11 mouse cellular contexts compared by ENCODE assay signal in the genomic region with DNA sequence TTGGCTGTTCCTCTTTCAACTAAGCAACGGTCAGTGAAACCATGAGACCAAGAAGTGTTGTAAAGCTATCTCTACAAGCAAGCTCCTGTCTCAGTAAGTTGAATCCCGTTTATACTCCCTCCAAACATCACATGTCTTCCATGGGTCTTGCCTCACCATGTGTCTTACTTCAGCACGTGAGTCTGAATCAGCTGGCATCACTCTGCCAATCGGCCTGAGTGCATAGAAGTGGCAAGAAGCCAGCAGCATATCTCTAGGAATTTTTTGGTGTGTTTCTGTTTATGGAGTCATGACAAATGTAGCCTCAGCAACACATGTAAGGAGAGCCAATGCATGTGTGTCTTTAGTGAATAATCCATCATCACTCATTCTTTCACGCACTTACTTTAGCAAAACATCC. TPM values are rescaled to one million over a fixed set of nuclear protein-coding genes. Genes with fewer than 3 reads are reported as not detected.
"Had no signal": no experiment of that assay in that cellular context is flagged by ENCODE, and none has a peak within 500 bp of the region (broad histone marks: within the 10 kb centered on the region; RNA-seq: fewer than 3 reads in every experiment).

No protein-coding gene starts in this region.

- DNase-seq: kidney, adult 8-10 months; kidney, postnatal 25 days; midbrain, embryonic 14.5 days; spleen, adult 18-20 months; thymus, adult 2 months; thymus, postnatal 25 days had no signal

RNA-seq across cellular contexts. Expression of a gene that starts 21.6 kb away (rescaled TPM):
- total RNA-seq: layer of hippocampus, postnatal 25 days; left cerebral cortex, adult 2 months; left cerebral cortex, postnatal 14 days had no signal

RNA-seq across cellular contexts. Expression of a gene that starts 22.8 kb away (rescaled TPM):
- total RNA-seq: left cerebral cortex, postnatal 14 days; megakaryocyte, adult 5-6 weeks; neutrophil, adult 5-6 weeks had no signal
